Mouse (Mus musculus) right cerebral cortex, adult 18-20 months (tissue): Measurements from ENCODE around the gene Fam214b.

Experiments used
- DNase-seq: peaks from one replicate; pipeline ENCODE4 v3.0.0; 2022; ENCODE audit warnings: mixed read lengths

Gene Fam214b

DNA sequence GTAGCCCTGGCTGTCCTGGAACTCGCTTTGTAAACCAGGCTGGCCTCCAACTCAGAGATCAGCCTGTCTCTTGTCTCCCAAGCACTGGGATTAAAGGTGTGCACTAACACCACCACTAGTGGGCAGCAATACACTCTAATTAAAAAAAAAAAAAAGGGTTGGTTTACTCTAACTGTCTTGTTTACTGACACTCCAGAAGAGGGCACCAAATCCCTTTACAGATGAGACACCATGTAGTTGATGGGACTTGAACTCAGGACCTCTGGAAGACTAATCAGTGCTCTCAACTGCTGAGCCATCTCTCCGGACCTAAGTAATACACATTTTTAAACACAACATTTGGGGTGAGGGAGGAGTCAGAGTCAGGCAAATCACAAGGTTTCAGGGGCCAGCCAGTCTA is 40.3 kb downstream of the Fam214b start:
- DNase-seq = no peak

DNA sequence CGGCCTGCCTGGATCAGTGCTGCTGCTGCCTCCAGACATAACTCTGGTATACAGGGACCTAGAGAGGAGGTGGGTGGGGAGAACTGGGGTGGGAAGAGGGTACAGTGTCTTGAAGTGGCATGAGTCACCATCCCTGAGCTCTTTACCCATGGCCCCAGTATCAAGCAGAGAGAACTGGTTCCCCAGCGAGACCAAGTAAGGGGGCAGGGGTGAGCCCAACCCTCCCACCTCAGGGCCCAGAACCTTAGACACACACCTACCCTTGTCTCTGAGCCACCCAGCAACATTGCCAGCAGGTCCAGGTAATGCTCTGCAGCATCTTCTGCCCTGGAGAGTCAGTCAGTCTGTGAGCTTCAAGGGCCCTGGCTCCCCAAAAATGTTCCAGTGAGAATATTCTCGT is 41.1 kb downstream of the Fam214b start:
- no peak for DNase-seq

DNA sequence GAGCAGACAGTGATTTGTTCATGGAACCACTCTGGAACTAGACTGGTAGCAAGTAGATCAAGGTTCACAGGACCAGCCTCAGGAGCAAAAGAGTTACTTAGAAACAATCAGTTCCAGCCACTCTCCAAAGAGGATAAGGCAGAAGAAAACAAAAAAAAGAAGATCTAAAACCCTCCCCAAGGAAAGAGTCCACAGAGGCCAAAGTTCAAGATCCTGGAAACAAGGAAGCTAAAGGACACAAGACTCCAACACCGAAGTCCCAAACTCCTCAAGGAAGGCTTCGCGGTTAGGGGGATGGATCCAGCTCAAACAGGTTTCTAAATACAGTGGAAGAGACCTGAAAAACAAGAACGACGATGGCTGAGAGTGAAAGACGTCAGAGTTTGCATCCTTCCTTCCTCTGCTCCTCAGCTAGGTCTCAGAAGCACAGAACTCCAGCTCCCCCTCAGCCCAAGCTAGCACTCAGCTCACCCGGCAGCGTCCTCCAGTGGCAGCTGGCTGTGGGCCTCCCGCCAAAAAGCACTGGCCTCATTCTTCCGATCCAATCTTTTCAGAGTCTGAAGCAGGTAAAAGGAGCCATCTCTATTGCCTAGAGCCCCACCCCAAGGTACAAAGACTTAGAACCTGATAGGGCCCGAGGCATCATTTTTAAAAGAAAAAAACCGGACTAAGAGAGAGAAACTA is 43.1 kb downstream of the Fam214b start:
- no peak for DNase-seq

DNA sequence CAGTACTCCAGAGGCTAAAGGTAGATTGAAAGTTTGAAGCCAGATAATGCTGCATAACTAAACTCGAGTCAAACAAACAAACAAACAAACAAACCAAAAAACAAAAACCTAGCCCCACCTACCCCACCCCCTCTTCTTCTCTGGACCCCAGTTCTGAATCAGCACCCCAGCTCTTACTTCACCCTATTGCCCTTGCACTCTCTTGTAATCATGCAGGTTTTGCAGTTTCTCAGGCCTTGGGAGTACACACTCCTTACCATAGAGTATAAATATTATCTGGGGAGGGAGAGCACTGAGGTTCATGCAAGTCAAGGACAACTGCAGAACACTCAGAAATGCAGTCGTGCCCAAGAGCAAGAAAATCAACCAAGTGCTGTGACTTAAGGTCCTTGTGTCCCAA is 44.7 kb downstream of the Fam214b start:
- DNase-seq = no peak

DNA sequence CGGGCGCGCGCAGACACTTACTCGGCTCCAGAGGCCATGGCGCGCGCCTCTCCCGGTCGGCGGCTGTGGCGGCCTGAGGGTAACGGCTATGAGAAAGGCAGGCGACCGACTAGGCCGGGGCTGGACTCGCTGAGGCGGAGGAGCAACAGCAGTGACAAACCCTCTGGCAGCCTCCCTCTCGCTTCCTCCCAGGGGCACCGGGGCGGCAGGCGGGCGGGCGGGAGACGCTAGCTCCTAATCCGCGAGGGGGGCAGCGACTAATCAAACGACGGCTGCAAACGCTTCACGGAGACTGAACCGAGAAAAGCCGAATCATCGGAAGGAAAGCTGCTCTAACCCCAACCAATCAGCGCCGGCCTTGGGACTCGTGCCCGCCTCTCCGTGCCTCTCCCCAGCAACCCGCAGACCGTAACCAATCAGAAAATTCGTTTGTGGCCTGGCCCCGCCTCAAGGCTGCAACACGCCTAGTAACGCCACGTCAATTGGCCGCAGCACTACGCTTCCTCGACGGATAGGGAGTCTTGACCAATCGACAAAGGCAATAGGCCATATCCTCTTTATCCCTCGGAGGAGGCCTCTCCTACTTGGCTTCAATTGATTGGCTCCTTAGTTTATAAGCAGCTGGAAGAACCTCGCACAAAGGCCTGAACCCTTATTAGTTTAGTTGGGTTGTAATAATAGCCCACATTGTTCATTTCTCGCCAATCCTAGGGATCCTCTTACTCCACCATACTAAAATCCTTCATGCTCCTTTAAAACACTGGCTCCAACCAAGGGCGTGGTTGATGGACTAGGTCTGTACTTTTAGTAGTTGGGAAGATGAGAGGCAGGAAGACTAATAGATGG is 45.7 kb downstream of the Fam214b start, which contains the start of gene Vcp:
Gene Vcp (minus strand): TSS at position 367 of the 846 bp plus-strand sequence.
- peak; percentile 100 for DNase-seq

DNA sequence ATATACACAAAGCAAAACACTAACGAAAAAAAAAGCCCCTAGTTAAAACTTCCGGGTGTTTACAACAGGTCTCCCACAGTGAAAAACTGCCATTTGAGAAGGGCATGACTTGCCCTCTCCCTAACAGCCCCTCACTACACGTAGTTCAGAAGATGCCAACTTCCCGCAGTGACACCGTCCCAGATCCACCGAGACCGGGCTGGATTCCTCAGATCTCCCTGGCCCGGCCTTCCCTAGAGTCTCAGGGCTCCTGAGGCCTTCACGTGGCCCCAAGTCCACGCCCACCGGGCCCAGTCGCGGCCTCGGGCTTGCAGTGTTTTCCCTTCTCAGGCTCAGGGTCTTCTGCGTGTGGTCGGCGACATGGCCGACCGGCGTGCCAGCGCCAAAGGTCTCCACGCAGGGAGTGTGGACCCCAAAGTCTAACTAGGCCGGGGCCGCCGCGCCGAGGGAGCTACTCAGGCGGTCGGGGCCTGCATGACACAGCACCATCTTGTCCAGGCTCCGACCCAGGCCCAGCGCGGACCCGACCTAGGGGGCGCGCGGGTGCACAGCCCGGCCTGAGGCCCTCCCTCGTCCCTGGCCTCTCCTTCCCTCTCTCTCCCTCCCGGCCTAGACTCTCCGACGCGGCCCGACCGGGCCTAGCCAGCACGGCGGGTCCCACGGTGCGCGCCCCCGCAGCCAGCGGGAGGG is 46.4 kb downstream of the Fam214b start:
- DNase-seq = peak; percentile 63

DNA sequence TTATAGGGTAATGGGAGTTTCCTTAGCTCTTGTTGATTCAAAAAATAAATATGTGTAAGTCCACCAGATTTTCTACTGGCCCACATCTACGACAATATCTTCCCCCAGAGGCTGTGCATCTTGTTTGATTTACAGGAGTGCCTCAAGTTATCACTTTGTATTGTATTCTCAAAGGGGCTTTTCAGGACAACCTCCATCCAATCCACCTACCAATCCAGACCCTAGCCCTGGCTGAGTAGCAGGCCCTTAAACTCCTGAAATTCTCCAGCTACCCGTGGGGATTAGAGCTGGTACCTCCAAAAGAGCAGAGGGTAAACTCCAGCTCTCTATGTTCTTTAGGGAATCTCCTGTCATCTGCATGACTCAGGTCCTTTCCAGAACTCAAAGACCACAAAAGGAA is 48.0 kb downstream of the Fam214b start:
- no peak for DNase-seq

DNA sequence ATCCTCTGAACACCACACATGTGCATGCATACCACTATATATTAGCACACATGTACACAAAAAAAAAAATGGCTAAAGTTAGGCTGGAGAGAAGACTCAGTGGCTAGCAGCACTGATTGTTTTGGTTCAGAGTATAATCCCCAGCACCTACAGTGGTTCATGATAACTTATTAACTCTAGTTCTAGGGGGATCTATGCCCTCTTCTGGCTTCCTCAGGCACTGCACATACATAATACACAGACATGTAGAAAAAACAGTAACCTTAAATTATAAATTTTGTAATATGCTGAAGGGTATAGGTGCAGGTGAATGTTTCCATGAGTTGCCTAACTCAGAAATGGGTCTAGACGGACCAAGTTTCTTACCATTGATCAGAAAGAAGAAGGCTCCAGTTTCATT is 57.7 kb downstream of the Fam214b start:
- no peak for DNase-seq
